Mouse (Mus musculus) left cerebral cortex, adult 8-10 months (tissue): ENCODE measurements around the gene Gm20388. TPM values are rescaled to one million over a fixed set of nuclear protein-coding genes. Genes with fewer than 3 reads are reported as not detected.

Source experiments
- DNase-seq, 2 experiments: peaks; one replicate each; pipeline ENCODE4 v3.0.0; 2022; ENCODE audit warnings: low spot score in 2 of 2
- total RNA-seq, 4 experiments: library from RNA; stranded (reverse); gene quantifications; 2 replicates each; pipeline ENCODE4 v1.2.4; 2022

Gene Gm20388
- total RNA-seq, 4 experiments from 2014 or later = 10.4 to 20.8 (median 16.4) TPM

GRCm38 (mm10) chr8:121018236-121018635 is 1107.6 kb downstream of the Gm20388 start:
- DNase-seq = no peak

DNA sequence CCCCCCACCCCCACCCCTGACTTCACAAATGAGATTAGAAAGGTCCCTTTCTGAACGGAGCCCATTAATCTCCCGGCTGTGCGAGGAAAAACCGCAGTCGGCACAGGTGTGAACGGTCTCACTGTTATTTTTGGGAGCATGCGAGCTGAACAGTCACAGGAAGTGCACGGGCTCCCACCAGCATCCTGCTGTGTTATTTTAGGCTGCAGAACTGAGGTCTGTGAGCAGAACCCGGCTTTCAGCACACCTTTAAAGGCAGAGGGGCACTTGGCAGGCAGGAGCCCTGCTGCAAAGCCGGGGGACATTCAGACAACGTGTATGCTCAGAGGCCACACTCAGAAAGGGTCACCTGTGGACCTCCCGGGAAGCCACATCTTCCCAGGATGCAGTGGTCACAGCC is 1110.8 kb downstream of the Gm20388 start:
- DNase-seq = no peak

GRCm38 (mm10) chr8:121023003-121023402 is 1112.4 kb downstream of the Gm20388 start:
- no peak for DNase-seq

DNA sequence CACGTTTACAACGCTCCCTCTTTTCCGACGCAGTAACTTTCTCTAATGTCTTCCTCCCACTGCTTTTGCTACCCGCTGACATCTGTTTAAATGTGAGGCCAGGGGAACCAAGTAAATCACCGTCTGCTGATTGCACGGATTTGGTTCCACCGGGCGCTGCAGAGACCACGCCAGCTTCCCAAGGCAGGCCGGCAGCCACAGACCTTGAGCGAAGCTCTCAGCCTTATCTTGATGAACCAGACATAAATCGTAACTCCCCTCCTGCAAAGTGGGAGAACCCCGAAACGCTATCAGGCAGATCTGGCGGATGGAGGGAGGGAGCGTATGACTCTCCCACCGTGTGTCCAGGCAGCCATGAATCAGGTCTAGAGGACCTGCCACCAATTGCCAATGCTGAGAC is 1113.1 kb downstream of the Gm20388 start:
- DNase-seq = no peak

GRCm38 (mm10) chr8:121025486-121025885 is 1114.8 kb downstream of the Gm20388 start:
- no peak for DNase-seq

DNA sequence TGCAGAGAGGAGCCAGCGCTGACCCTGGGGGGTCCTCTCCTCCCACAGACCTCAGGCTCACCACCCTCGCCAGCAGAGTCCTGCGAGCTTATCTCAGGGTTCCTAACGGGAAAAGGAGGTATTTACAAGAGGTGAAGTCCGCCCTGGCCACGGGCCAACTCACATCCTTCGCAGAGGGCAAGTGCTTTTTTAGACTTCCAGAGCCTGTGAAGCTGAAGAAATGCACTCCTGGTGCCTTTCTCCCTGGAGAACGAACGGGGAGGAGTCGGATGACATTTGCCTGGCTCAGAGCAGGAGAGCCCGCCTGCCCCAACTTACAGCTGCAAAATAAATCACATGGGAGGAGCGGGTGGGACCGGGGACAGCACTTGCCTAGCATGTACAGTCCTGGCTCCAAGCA is 1117.1 kb downstream of the Gm20388 start:
- DNase-seq = no peak

GRCm38 (mm10) chr8:121029076-121029475 is 1118.4 kb downstream of the Gm20388 start:
- DNase-seq = no peak

- DNase-seq = no peak
Observed at GRCm38 (mm10) chr8:121030496-121031040, 1119.9 kb downstream of the Gm20388 start.

DNA sequence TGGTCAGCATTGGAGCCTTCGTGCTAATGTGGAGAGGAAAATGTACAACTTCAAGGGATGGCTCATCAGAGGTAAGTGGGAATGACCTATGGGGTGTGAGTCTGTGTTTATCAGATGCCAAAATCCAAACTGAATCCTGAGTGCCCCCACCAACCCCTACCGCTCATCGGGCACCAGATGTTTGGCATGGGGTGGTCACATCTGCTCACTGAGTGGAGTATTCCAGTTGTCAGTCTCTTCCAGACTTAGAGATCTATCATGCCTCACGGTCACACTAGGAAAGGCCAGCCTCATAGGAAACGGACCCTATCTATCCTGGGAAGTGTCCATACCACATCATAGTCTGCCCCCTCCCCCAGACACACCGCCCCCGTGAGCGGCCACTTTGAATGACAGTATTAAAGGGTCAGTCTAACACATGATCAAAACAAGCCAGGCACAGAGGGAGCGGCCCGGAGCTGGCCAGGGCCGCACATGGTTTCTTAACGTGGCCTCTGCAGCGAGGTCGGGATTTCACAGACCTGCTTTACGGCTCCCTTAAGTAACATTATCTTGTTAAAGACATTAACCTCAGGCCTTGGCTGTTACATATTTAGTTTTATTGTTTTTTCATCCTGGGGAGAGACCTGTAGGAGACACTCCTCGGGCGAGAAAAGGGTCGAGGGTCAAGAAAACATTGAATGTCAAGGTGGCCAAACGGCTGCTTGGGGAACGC is 1122.8 kb downstream of the Gm20388 start:
- DNase-seq = no peak

DNA sequence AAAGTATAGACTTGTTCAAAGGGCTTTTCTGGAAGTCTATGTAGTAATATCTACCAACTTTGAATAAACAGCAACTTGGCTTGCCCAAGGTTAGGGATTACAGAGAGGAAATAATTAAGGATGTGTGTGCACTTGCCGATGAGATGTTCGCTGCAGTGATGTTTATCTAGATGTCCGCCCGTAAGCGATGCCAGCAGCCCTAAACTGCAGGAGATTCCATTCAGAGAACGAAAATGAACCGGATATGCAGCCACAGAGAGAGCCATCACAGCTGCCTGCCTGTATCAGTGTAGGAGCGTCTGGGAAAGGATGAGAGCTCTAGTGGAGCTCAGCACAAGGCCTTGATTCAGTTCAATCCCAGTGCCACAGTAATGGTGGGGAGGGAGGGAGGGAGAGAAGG is 1125.0 kb downstream of the Gm20388 start:
- DNase-seq = no peak

GRCm38 (mm10) chr8:121043719-121044440 is 1133.2 kb downstream of the Gm20388 start:
- DNase-seq = no peak

DNA sequence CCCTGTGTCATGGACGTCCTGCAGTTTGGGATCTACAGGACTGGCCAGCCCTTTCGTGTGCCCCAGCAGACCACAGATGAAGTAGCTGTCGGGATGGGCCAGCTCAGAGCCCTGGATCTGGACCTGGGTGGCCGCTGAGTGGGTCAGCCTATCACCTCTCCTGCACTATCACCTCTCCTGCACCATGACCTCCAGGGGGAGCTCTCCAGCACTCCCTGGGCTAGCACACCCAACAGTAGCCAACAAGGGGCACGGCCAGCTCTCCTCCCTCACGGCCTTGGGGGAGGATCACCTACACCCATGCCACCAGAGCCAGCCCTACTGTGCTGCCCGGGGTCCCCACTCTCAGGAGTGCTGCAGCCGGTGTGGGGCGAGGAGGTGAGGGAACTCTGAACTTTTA is 1136.8 kb downstream of the Gm20388 start:
- DNase-seq = no peak

GRCm38 (mm10) chr8:121058081-121058480 is 1147.4 kb downstream of the Gm20388 start:
- no peak for DNase-seq

DNA sequence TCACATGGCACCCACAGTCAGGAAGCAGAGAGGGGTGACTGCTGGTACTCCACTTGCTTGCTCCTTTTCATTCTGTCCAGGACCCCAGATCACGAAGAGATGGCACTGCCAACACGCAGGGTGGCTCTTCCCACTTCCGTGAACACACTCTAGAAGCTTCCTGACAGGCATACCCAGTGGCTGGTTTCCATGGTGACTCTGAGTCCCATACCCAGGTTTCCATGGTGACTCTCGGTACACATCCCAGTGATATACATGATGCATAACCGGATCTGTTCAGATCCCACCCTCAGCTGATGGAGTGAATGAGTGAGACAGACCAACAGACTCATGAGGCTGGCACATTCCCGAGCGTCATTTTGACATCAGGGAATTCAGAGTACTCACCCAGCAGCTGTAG is 1148.5 kb downstream of the Gm20388 start:
- peak in 1 of 2 experiments; percentile 47 for DNase-seq

GRCm38 (mm10) chr8:121062521-121062920 is 1151.9 kb downstream of the Gm20388 start:
- no peak for DNase-seq

DNA sequence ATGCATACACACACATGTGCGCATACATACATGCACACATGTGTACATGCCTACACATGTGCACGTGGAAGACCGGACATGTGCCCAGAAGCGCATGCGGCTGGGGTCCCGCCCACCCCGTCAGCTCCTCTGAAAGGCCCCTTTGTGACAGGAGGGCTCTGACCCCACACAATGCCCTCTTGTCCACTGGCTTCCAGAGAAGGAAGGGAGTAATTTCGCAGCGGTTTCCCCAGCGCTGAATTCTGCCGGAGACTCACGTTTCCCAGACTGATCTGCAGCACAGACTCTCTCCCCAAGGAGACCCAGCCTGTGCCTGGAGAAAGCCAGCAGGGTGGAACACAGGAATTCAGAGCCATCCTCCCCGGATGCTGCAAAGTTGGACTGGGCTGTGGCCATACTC is 1153.0 kb downstream of the Gm20388 start:
- DNase-seq = no peak

- no peak for DNase-seq
Observed at GRCm38 (mm10) chr8:121071454-121071853, 1160.8 kb downstream of the Gm20388 start.

DNA sequence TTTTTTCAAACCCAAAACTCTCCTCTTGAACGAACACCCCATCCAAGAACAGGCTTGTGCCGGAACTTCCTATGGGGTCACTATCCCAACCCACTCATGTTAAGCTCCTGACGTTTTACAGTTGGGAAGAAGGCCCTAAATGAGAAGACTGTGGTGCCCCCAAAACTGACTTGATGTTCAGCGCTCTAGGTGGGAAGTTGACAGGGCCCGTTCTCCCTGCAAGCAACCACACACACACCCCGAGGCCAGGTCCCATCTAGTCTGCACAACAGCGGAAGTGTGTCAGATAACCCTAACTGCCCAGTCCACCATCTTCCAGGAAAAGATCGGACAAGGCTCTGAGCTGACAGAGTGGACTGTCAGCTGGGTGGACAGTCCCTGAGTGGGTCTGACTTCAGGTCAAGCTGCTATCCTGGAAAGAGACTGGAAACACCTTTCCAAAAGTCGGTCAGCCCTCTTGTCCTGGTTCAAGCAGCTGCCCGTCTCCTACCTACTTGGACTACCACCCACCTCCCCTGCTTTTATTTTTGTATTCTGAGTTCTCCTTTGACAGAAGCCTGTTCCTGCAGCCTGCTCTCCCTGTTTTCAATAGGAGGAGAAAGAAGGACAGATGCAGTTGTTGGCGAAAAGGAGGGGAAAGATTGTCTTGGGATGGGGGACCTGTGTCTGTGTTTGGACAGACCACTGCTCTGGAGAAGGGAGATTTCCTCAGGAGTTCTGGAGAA is 1161.9 kb downstream of the Gm20388 start:
- DNase-seq = no peak

DNA sequence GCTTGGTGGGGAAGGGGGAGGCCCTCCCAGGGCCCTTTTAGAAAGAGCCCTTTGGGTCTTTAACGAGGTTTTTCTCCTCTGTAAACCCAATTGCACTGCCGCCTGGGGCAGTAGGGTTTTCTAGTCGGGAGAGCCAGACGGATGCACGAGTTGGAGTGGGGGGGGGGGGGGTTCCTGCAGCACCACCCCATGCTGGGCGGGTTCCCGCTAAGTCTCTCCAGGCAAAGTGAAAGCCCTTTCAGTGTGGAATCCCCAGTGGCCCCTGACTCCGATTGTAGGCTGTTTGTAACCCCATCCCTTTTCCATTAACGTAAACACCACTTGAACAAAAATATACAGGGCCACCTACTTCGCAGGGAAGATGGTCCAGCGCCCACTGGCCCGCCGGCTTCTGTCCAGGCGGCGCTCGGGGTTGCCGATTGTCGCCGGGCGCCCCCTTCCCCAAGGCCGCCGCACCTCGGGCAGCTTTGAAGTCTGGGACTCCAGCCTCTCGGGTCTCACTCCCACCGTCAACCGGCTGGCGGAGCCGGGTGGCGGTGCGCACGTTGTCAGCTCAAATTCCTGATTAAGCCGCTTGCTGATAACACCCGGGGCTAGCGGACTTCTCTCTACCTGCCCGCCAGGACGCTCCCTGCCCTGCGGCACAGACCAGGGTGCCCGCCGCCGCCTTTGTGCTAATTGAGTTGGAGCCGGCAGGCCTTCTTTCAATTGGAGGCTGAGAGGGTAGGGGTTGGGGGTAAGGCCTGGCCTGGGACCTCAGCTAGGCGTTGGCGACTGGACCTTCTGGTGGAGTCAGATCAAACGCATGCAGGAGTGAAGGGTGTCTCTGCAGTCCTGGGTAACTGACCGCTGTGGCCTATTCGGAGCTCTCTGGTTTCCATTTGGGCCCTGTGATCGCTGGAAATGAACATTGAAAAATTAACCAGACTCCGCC is 1162.8 kb downstream of the Gm20388 start:
- no peak for DNase-seq

DNA sequence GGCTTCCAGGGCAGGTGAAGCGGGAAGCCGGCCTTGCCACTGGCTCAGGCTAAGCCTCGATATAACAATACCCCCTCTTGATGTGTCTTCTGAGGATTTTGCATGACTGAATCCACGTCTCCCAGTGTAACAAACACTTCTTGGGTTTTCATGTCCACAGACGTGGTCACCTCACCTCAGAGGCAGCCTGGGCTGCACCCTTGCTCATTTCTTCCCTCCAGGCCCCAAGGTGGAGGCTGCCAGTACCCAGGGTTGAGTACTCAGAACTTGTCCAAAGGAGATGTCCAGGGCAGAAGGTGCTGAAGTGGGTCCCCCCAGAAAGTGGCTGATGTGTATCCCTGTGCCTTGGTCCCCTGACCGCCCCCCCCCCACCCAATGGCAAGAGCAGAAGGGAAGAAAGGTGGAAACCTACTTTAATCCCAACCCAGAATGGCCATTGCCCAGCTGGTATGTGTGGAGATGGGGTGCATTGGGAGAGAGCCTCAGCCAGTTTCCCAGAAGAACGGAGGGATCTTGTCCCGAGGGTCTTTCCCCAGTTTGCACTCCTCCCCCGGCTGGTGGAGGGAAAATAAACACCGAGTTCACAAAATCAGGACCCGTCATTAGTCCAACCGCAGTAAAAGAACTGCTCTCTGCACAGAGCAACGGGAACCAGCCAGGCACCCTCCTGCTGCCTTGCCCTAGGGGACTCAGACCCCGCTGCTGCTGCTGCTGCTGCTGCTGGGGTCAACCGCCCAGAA is 1163.6 kb downstream of the Gm20388 start:
- DNase-seq = no peak
